Mouse (Mus musculus) E14TG2a.4 (cell line): ENCODE measurements around the gene Ebf4.
A peak's percentile ranks its signal among the peaks of the same experiment; 100 is the strongest.

Source experiments
- CTCF ChIP-seq: conservative IDR thresholded peaks from 2 replicates; pipeline ENCODE4 v1.5.1; 2014; ENCODE audit warnings: low read length
- NANOG ChIP-seq: IDR thresholded peaks from 2 replicates; pipeline ENCODE4 v1.6.1; 2014; ENCODE audit warnings: borderline replicate concordance, low read length, mixed read lengths
- POU5F1 ChIP-seq: IDR thresholded peaks from 2 replicates; pipeline ENCODE4 v1.6.1; 2014; ENCODE audit warnings: low read length, borderline replicate concordance

GRCm38 (mm10) chr2:130327057-130327456 is 32.1 kb downstream of the Ebf4 start:
- peak; percentile 34 for TF ChIP-seq CTCF
- TF ChIP-seq NANOG: no peak
- no peak for TF ChIP-seq POU5F1
